Mouse (Mus musculus) liver, adult 2 months (tissue): Measurements from ENCODE around the gene Nsg2.

ENCODE experiments used
- CTCF ChIP-seq: fragments of 200-500 bp; IDR thresholded peaks from 2 replicates; pipeline ENCODE4 v1.5.1; 2011; ENCODE audit warnings: low read depth, low read length, control low read depth
- POLR2A ChIP-seq: fragments of 200-500 bp; IDR thresholded peaks from 2 replicates; pipeline ENCODE4 v1.6.1; 2011; ENCODE audit warnings: low read length, control low read depth; ENCODE audit not compliant: insufficient read depth; ENCODE audit errors: extremely low read depth

DNA sequence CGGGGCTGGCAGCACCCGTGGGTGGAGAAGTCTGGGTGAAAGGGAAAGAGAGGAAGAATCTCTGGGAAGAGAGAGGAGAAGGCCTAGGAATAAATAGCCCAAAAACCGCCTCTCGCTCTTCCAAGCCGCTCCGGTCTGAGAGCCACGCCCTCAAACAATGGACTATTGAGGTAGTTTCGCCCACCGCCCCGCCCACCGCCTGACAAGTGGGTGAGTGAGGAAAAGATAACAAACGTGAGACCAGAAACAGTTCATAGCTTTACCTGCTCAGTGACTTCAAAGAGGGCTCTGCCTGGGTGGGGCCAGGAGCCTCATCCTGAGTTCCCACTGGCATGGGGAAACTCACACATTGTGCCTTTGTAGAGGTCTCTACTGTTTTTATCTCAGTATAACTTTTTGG, 102.7 kb downstream of the Nsg2 start:
- TF ChIP-seq CTCF (no peak), POLR2A (no peak)
